Mouse (Mus musculus): ENCODE data around the gene Dnaaf1.
A peak's percentile ranks its signal among the peaks of the same experiment; 100 is the strongest.

The Dnaaf1 gene

DNA sequence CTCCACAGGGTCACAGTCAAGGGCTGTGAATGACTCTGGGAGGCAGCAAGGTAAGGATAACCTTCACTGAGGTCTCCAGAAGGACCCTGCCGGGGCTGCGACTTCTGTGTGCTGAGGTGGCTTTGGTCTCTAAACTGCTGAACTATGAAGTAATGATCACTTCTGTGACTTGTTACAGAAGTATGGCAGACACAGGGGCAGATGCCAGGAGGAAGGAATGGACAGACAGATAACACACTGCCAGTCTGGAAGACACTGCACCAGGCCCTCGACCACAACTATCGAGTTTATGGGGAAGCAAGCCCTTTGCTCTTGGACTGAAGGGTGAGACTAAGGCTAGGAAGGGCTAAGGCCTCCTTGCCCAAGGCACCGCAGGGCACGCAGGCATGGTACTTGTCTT lies 3.9 kb upstream of the Dnaaf1 start:
- no peak for DNase-seq (ENCODE audit: low spot score)

DNA sequence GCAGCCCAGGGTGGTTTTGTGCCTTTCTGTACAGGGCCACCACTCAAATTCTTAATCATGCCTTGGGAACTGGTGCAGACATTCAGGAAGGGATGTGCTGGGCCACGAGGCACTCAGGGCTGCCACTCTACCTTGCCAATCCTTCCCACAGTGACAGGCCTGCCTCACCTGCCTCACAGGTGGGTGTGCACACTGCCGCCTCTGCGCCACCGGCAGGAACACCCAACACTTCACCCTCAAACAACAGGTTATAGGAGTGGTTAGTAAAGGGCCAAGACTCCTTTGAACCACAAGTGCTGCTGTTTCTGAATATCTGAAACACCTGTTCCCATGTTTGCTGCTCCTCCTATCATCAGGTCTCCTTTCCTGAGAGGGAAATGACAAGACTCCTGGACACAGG lies 2.6 kb upstream of the Dnaaf1 start:
- no peak for DNase-seq (ENCODE audit: low spot score)

DNA sequence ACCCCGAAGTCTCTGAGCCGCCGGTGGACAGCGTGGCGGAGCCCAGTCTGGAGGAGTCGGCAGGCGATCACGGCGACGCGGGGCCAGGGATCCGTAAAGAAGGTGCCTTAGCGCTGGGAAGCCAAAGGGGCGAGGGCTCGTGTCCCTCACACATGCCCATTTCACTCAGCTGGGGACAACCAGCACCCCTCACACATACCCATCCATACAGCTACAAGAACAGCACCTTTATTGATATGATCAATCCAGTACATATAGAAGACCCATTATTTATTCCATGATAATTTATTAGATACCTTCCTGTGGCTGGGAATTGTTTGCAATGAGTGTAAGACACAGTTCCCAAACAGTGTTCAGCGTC lies 311 bp downstream of the Dnaaf1 start:
- DNase-seq (ENCODE audit: low spot score): no peak

DNA sequence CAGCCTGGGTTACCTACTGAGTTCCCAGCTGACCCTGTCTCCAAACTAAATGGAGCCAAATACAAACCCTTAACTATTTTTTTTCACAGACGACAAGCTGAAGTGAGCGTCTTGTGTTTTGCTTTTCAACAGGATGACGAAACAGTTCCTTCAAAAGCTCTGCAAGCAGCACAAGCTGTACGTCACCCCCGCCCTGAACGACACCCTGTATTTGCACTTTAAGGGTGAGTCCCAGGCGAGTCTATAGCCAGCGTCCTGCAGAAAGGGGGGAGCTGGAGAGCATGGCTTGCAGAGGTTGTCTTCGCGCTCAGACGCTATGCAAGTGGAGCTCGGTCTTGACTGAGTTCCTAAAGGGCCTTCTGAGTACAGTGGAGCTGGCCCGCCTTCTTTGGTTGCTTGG lies 4.1 kb downstream of the Dnaaf1 start:
- no peak for DNase-seq (ENCODE audit: low spot score)

DNA sequence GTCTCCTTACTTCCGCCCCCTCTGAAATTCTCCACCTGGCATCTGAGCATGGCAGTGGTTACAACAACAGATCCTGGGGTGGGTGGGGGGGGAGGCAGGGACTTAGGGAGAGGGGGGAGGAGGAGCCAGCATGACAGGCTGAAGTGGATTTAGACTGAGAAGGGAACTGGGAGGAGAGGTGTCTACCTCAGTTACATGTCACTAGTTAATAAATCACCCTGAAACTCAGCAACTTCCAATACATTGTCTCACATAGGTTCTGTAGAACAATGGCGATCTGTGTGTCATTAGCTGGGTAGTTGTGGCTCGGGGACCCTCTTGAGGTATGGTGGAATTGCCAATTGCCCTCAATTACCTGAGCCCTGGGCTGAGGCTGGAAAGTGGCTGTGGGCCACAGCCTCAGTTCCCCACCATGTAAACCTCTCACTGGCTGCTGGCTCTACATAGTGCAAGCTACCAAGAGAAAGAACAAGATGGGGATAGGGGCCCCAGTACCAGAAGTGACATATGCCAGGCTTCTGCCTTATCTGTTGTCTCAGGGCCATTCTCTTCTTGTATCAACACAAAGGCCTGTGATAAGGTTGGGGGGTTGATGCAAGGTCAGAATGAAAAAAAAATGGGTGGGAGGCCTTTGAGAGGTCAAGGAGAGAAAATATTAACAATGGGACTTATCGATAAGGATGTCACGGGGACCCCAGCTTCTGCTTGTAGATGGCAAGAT lies 5.6 kb downstream of the Dnaaf1 start:
- no peak for DNase-seq (ENCODE audit: low spot score)

DNA sequence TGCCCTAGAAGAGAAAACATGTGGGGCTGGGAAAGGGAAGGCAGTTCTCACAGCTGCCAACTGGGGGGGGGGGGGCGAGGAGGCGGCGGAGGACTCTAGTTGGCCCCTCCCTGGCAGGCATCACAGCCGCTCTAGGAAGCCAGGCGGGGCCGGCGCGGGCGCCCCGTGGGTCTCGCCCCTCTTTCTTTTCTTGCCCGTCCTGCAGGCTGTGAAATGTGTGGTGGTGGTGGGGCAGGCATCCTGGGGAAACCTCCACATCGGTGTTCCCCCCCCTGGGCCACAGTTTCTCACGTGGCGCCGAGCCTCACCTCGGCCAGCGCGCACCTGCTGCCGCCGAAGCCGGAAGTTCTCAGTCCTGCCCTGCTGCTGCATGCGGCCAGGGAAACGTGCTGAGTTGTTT lies 10.9 kb downstream of the Dnaaf1 start:
- DNase-seq (ENCODE audit: low spot score): no peak

DNA sequence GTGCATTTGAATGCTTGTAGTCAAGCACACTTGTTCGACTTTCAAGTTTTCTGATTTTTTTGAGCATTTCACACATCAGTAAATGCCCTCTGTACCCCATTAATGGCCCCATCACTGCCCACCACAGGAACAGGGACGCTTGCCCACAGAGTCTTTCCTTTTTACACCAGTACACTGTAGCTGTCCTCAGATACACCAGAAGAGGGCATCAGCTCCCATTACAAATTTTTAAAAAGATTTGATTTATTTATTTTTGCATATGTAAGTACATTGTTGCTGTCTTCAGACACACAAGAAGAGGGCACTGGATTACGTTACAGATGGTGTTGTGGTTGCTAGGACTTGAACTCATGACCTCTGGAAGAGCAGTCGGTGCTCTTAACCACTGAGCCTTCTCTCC lies 13.3 kb downstream of the Dnaaf1 start:
- DNase-seq (ENCODE audit: low spot score): no peak

DNA sequence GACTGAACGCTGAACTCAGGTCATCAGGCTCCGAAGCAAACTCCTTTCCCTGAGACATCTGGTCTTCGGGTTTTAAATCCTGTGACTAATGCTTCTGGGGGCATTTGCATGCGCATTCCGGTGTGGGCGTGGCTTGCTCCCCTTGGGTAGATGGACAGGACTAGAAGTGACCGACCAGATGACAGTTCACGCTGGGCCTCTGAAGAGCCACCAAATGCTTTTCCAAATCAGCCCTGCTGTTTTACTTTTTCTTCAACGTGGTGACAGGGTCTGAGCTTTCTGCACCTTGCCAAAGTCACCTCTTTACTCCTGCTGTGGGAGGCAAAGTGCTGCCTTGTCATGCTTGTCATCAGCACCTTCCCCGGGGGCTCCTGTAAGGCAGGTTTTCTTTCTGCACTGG lies 13.8 kb downstream of the Dnaaf1 start:
- DNase-seq (ENCODE audit: low spot score): peak; percentile 56

DNA sequence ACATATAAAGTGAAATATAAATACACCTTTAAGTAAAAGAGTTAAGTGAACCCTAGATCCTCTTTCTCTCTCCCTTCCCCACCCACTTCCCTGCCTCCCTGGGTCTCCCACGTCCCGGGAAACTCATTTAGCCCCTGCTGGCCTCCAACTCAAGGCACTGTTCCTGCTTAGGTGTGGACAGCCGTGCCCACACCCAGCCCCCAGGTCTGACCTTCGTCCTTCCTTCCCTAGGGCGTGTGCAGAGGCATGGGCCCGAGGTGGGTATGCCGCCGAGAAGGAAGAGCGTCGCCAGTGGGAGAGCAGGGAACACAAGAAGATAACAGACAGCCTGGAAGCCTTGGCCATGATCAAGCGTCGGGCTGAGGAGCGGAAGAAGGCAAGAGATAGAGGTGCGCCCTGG lies 15.3 kb downstream of the Dnaaf1 start:
- DNase-seq (ENCODE audit: low spot score): no peak

DNA sequence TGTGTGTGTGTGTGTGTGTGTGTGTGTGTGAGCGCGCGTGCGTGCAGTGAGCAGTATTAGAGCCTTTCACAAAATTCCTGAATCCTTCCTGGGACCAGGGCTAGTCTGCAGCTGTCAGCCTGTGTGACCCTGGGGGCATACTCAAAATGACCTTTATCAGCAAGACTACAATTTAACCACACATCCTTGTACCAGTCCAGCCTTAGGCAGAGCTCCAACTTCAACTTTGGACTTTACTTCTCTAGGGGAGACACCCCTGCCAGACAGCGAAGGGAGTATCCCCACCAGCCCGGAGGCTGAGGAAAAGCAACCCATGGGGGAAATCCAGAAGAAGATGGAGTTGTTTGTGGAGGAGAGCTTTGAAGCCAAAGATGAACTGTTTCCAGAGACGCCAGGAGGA lies 16.4 kb downstream of the Dnaaf1 start:
- no peak for DNase-seq (ENCODE audit: low spot score)

DNA sequence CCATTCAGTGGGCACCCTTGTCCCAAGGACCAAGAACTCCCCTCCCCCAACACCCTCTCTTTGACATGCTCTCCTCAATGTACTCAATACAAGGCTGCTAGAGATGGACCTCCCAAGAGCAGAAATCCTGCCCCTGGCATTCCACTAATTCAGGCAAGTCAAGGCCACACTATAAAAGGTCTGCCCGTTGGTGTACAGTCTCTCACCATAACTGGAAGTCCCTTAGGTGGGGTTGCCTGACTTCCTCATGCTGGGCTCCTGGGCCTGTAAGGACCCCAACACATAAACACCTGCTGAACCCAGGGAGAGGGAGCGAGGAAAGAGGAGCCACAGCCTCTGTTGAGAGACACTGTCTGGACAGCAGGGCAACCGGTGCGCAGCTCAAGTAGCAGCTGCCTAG lies 28.7 kb downstream of the Dnaaf1 start:
- DNase-seq (ENCODE audit: low spot score): no peak

DNA sequence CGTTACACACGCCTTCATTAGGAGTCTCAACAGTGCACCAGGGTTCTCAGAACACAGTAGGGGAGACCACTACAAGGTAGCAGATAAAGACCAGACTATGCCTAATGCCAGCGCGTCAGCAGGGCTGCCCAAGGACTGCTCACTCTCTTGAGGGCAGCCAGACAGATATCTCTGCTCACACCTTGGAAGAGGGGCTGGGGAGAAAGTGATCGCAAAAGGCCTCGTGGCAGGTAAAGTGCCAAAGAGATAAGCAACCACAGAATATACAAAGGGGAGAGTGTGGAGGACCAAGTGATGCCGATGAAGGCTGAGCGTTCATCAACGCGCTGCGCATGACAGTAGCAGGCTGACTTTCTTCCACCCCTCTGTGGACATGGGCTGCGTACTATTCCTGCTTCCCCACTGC lies 29.4 kb downstream of the Dnaaf1 start:
- DNase-seq (ENCODE audit: low spot score): no peak

DNA sequence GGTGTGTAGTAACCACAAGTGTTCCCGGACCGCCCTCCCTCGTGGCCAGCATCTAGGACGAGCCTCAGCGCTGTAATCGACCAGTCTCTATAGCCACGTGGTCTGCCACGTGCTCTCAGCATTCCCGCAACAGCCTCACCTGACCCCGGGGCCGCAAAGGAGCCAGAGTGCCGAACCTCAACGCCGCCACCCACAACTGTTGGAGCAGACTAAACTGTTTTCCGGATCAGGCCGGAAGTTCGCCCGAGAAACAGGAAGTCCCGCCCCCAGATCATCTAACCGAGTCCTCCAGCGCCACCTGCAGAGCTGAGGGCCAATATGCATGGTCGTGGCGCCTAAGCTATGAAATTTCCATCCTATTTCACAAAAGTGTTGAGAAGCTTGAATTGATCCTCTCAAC lies 30.0 kb downstream of the Dnaaf1 start, which contains the start of gene Taf1c:
Gene Taf1c, minus strand, starts transcription at position 227 of the 400 bp plus-strand sequence.
- DNase-seq (ENCODE audit: low spot score): peak; percentile 99

DNA sequence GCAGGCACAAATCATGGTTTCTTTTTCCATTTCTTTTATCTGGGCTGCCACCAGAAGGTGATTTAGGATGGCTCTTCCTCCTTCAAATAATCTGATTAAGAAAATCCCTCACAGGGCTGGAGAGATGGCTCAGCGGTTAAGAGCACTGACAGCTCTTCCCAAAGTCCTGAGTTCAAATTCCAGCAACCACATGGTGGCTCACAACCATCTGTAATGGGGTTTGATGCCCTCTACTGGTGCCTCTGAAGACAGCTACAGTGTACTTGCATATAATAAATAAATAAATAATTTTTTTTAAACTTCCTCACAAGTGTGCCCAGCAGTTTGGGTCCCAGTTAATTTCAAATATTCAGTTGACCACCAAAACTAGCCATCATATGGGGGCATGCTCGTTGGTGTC lies 31.2 kb downstream of the Dnaaf1 start:
- no peak for DNase-seq (ENCODE audit: low spot score)

DNA sequence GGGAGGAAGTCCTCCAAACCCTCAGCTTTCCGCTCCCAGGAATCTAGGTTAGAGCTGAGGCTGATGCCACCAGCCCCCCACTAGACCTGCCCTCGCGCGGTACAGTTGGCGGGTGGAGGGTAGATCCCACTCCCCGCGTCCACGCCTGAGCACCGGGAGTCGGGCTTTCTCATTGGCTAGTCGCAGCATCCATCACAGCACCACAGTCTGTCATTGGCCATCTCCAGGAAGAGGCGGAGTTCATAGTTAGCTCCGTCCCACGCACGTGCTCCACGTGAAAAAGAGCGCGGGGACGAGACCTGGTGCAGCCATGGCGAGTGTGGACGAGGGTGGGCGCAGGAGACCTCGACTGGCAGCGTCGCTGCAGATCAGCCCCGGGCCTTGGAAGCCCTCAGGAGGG lies 37.4 kb downstream of the Dnaaf1 start, which contains the start of gene Adad2:
Gene Adad2, plus strand, starts transcription at position 277 of the 400 bp plus-strand sequence.
- no peak for DNase-seq (ENCODE audit: low spot score)

DNA sequence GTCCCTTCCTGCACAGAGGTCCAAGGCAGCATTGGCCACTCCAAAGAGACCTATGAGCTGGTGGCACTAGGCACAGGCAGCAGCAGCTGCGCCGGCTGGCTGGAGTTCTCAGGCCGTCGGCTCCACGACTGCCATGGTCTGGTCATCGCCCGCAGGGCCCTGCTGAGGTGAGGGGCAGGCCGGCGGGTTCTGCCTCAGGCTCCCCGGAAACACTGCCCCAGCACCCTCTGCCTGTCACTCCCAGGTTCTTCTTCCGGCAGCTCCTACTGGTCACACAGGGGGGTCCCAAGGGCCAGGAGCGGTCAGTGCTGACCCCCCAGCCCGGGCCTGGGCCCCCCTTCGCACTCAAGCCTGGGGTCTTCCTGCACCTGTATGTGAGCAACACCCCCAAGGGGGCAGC lies 40.1 kb downstream of the Dnaaf1 start:
- DNase-seq (ENCODE audit: low spot score): no peak

DNA sequence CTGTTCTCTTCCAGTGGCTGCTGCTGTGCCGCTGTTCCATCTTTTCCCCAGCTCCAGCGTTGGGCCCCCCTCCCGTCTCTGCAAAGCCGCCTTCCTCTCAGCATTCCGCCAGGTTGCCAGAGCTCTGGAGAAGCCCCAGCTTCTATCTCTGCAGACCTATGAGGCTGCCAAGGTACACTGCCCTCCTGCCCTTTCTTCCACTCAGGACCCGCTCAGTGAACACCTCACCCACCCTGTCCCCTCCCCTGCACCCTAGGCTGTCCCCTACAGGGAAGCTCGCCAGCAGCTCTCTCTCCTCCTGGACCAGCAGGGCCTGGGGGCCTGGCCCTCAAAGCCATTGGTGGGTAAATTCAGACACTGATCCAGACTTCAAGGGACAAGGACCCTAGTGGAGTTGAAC lies 41.3 kb downstream of the Dnaaf1 start:
- no peak for DNase-seq (ENCODE audit: low spot score)

DNA sequence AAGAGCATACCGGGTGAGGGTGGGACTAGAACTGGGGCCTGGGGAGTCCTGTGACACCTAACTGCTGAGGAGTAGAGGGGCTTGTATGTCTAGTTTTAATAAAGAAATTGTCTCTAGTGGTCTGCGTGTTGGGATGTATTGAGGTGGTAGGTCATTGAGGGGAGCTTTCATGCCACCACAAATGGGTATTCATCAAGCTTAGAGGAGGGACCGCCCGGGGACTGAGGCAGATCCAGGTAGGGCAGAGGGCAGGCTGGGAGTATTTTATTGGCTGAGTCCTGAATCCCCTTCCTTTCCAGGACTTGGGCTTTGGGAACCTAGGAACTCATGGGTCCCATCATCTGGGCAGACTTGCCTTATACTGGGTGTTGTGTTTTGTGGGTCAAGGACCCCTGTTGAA lies 41.8 kb downstream of the Dnaaf1 start:
- DNase-seq (ENCODE audit: low spot score): no peak

DNA sequence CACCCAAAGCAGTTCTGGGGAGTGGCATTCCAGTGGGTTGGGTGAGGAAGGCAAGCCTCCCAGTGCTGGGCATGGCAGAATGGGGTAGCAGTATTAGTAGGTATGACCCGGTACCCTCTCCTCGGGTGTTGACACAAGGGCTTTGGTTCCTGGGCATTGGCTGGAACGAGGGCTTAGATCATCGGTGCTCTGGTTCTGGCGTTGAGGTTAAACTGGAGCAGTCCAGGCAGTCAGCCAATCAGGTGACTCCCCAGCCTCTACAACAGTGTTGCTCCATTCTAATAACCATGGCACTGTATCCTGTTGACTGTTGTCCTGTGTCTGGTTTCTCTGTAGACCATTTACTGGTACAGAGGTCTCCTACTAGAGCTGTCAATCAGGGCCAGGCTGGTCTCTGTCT lies 42.6 kb downstream of the Dnaaf1 start:
- no peak for DNase-seq (ENCODE audit: low spot score)

DNA sequence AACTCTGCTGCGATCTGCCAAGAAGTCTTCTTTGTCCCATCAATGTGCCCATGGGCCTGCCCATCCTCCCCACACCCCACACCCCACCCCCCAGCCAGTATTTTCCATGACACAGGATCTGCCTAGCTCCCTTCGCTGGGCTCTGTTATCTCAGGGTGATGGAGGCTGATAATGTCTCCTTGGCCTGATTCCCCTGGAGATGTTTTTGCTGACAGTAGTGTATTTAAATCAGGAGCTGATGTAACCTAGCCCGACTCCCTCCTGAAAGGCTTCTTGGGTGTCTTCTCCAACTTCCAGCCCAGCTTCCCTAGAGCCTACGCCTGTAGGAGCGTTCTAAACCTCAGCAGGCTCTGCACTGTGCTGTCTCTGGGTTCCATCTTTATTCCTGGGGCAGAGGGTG lies 43.9 kb downstream of the Dnaaf1 start:
- no peak for DNase-seq (ENCODE audit: low spot score)

DNA sequence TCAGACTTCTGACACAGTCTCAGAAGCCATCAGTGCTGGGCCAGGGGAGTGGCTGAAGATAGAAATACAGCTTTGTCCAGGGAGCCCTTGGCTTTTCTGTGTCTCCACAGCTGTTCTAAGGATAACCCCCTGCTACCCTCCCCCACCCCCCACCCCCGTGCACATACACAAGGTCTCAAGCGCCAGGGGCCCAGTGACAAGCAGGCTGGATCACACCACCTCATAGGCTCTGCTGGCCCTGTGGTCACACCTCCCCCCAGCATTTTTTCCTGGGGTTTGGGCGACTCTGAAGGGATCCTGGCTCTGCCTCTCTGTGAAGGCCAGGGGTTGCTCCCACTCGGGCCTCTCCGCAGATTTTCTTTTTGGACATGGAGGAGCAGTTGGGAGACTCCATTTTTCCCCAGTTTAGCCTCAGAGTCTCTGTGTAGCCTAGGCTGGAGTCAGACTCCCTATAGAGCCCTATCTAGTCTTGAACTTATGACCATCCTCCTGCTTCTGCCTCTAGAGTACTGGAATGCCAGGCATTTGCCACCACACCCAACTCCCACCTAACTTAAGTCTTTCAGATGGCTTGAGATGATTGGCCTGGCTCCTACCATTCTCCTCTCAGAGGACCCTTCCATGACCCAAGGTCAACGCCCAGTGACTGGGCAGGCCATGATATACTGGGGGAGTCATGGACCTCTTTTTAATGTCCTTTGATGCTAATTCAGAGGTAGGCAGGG lies 45.2 kb downstream of the Dnaaf1 start:
- DNase-seq (ENCODE audit: low spot score): no peak

DNA sequence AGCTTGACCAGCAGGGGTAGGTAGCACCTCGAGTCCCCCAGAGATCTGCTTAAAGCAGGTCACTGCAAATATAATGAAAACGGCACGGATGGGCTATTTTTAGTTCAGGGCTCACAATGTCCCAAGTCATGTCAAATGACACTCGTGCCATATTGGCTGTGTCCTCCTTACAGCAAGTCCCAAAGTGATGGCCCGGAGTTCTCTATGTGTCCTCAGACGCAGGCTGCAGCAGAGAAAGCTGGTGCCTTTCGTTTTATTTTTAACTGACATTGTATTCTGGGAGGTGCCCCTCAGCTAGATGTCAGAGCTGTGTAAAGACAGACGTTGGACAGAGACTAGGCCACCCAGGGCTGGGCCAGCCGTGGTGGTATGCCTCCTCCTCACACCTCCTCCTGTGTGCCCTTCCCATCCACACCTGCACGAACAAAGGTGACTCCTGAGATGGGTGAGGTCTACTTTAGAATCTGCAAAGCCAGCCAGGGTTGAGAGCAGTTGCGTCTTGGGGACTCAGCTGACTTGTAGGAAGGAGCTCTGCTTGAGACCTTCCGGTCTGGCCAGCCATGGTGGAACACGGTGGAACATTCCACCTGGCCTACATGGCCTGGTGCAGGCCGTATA lies 45.9 kb downstream of the Dnaaf1 start:
- no peak for DNase-seq (ENCODE audit: low spot score)

DNA sequence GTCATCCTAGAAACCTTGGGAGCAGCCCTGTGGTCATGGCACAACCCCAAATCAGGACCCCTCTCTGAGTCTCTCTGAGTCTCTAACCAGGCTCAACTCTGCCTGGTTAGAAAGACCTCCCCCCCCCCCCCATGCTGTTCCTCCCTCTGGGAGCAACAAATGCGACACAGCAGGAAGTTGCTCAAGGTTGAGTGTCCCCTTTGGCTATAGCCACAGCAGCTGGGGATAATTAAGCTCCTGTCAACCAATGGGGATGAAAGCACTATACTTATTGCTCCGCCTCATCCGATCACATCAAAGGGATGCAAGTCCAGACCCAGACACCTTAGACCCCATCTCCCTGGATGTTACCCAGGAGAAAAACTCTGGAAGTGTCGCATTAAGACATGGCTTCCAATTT lies 47.5 kb downstream of the Dnaaf1 start:
- DNase-seq (ENCODE audit: low spot score): no peak
